11 mouse cellular contexts compared by ENCODE assay signal in genomic region chr2:167957539-167957938, GRCm38 (mm10). TPM values are rescaled to one million over a fixed set of nuclear protein-coding genes. Genes with fewer than 3 reads are reported as not detected.
DNase-seq lines count a peak whose midpoint lies in the region; ATAC-seq and TF ChIP-seq lines count a peak whose summit lies in the region.
"Had no signal": no experiment of that assay in that cellular context is flagged by ENCODE, and none has a peak within 500 bp of the region (broad histone marks: within the 10 kb centered on the region; RNA-seq: fewer than 3 reads in every experiment).

No protein-coding gene starts in this region.

- no peak overlapping the region for H3K27ac ChIP-seq in forebrain, postnatal 0 days (ENCODE audit: low read depth, low read length)
- no peak overlapping the region for H3K27ac ChIP-seq in forebrain, embryonic 12.5 days
- no peak overlapping the region for H3K27ac ChIP-seq in kidney, postnatal 0 days
- H3K27ac ChIP-seq: embryonic facial prominence, embryonic 12.5 days had no signal

- 93% methylated on average over 1 of the region's 1 CpGs for whole genome bisulfite sequencing in forebrain, postnatal 0 days
- WGBS in forebrain, embryonic 12.5 days: 100% methylated on average over 1 of the region's 1 CpGs
- 91% methylated on average over 1 of the region's 1 CpGs for WGBS in kidney, postnatal 0 days

- no peak overlapping the region for H3K4me2 ChIP-seq in forebrain, postnatal 0 days (ENCODE audit: low read depth)
- H3K4me2 ChIP-seq in forebrain, embryonic 12.5 days: no peak overlapping the region
- H3K4me2 ChIP-seq in kidney, postnatal 0 days (ENCODE audit: low read length): no peak overlapping the region
- H3K4me2 ChIP-seq: embryonic facial prominence, embryonic 12.5 days; lung, embryonic 15.5 days had no signal

- H3K36me3 ChIP-seq in forebrain, postnatal 0 days (ENCODE audit: insufficient read depth): peaks cover 7% of the 10 kb centered on the region; the same call in 1 of the 2 replicates
- no peaks in the 10 kb centered on the region for H3K36me3 ChIP-seq in forebrain, embryonic 12.5 days (replicated peaks)
- 0 out of 2 replicates have a peak, but pooled peaks cover 2% of the 10 kb centered on the region for H3K36me3 ChIP-seq in kidney, postnatal 0 days (ENCODE audit: insufficient read depth, low read length)
- H3K36me3 ChIP-seq: embryonic facial prominence, embryonic 12.5 days; lung, embryonic 15.5 days had no signal

- no peak for ATAC-seq in forebrain, postnatal 0 days
- no peak for ATAC-seq in forebrain, embryonic 12.5 days (ENCODE audit: low FRiP score)
- ATAC-seq in kidney, postnatal 0 days (replicated peaks; ENCODE audit: low FRiP score, low read depth): no peak
- peak; percentile 41; the same call in 1 of the 2 replicates for ATAC-seq in granulocyte monocyte progenitor cell, adult 5-6 weeks (replicated peaks; ENCODE audit: poor library complexity, severe bottlenecking)
- no peak for ATAC-seq in inflammation-experienced regulatory T-cells, adult 6 months

- H3K4me3 ChIP-seq in forebrain, postnatal 0 days (ENCODE audit: low read depth, low read length): no peak overlapping the region
- H3K4me3 ChIP-seq in forebrain, embryonic 12.5 days (replicated peaks): no peak overlapping the region
- H3K4me3 ChIP-seq in kidney, postnatal 0 days (replicated peaks; ENCODE audit: low read depth, low read length): no peak overlapping the region
- H3K4me3 ChIP-seq: embryonic facial prominence, embryonic 12.5 days; lung, embryonic 15.5 days had no signal

- no peaks in the 10 kb centered on the region for H3K27me3 ChIP-seq in forebrain, postnatal 0 days (ENCODE audit: insufficient read depth, low read length)
- no peaks in the 10 kb centered on the region for H3K27me3 ChIP-seq in forebrain, embryonic 12.5 days
- no peaks in the 10 kb centered on the region for H3K27me3 ChIP-seq in kidney, postnatal 0 days (ENCODE audit: insufficient read depth, low read length)
- H3K27me3 ChIP-seq: embryonic facial prominence, embryonic 12.5 days; lung, embryonic 15.5 days had no signal

- H3K9ac ChIP-seq in forebrain, postnatal 0 days: no peak overlapping the region
- no peak overlapping the region for H3K9ac ChIP-seq in forebrain, embryonic 12.5 days
- no peak overlapping the region for H3K9ac ChIP-seq in kidney, postnatal 0 days (ENCODE audit: low read depth, low read length)
- H3K9ac ChIP-seq: embryonic facial prominence, embryonic 12.5 days; lung, embryonic 15.5 days had no signal

- no peak for DNase-seq in forebrain, postnatal 0 days
- no peak for DNase-seq in kidney, postnatal 0 days (ENCODE audit: low spot score)
- no peak for DNase-seq in kidney, postnatal 4 days
- peak; percentile 66 for DNase-seq in 416B (ENCODE audit: low read depth)
- no peak for DNase-seq in layer of hippocampus, postnatal 36 days
- DNase-seq: thymus, adult 18-20 months had no signal

- no peaks in the 10 kb centered on the region for H3K4me1 ChIP-seq in forebrain, postnatal 0 days (ENCODE audit: insufficient read depth)
- peaks cover 6% of the 10 kb centered on the region; the same call in 1 of the 2 replicates for H3K4me1 ChIP-seq in forebrain, embryonic 12.5 days
- H3K4me1 ChIP-seq in kidney, postnatal 0 days (replicated peaks; ENCODE audit: insufficient read depth, low read length): peaks cover 5% of the 10 kb centered on the region

- H3K9me3 ChIP-seq in forebrain, postnatal 0 days (ENCODE audit: low read length): no peaks in the 10 kb centered on the region
- H3K9me3 ChIP-seq in forebrain, embryonic 12.5 days: no peaks in the 10 kb centered on the region
- no peaks in the 10 kb centered on the region for H3K9me3 ChIP-seq in kidney, postnatal 0 days (replicated peaks; ENCODE audit: low read length)
- H3K9me3 ChIP-seq: embryonic facial prominence, embryonic 12.5 days; lung, embryonic 15.5 days had no signal

- 0 out of 2 replicates have a peak, but pooled peaks have one; percentile 14 for TF ChIP-seq CTCF in forebrain, postnatal 0 days (IDR thresholded peaks at IDR 0.05; ENCODE audit: low read depth)
- peak; percentile 47 for TF ChIP-seq CTCF in kidney, postnatal 0 days (IDR thresholded peaks at IDR 0.05; ENCODE audit: low read depth)

RNA-seq across cellular contexts. Expression of gene Ptpn1, which starts 25.7 kb away (rescaled TPM):
- total RNA-seq in forebrain, postnatal 0 days (2014; rRNA removed): 34.8 and 47.0 TPM in 2 replicates
- polyA plus RNA-seq in forebrain, postnatal 0 days (2015; fragmentation: Nextera tagmentation; extraction: Ambion mirVana): 70.6 and 75.4 TPM in 2 replicates
- 94.1 and 104 TPM in 2 replicates for polyA plus RNA-seq in forebrain, embryonic 12.5 days (2016; fragmentation: Nextera tagmentation; extraction: Ambion mirVana)
- 54.2 and 65.2 TPM in 2 replicates for polyA plus RNA-seq in kidney, postnatal 0 days (2015; fragmentation: Nextera tagmentation; extraction: Ambion mirVana)
- total RNA-seq in granulocyte monocyte progenitor cell, adult 5-6 weeks (2014; fragmentation: Nextera tagmentation): 20.9 and 31.6 TPM in 2 replicates
- total RNA-seq in granulocyte monocyte progenitor cell, adult 5-6 weeks (2017): 28.7 and 37.3 TPM in 2 replicates
- 100 to 1,000 TPM; 121 to 180 (median 127) TPM for polyA plus RNA-seq in inflammation-experienced regulatory T-cells, adult 6 months (2017; shearing (Covaris generic))
- total RNA-seq in layer of hippocampus, postnatal 36 days (2021): 10 to 100 TPM; 62.6 to 63.3 TPM

RNA-seq across cellular contexts. Expression of gene Ripor3, which starts 52.9 kb away (rescaled TPM):
- 0.29 and 0.69 TPM in 2 replicates for total RNA-seq in forebrain, postnatal 0 days (2014; rRNA removed)
- polyA plus RNA-seq in forebrain, postnatal 0 days (2015; fragmentation: Nextera tagmentation; extraction: Ambion mirVana): 0.19 and 0.39 TPM in 2 replicates
- polyA plus RNA-seq in forebrain, embryonic 12.5 days (2016; fragmentation: Nextera tagmentation; extraction: Ambion mirVana): 0.24 and 0.82 TPM in 2 replicates
- 2.3 and 2.8 TPM in 2 replicates for polyA plus RNA-seq in kidney, postnatal 0 days (2015; fragmentation: Nextera tagmentation; extraction: Ambion mirVana)
- total RNA-seq in granulocyte monocyte progenitor cell, adult 5-6 weeks (2014; fragmentation: Nextera tagmentation): not detected in 2 replicates
- total RNA-seq in granulocyte monocyte progenitor cell, adult 5-6 weeks (2017): not detected in 2 replicates
- under 1 TPM; 0.16 to 0.49 (median 0.33) TPM for polyA plus RNA-seq in inflammation-experienced regulatory T-cells, adult 6 months (2017; shearing (Covaris generic))
- under 1 TPM; 0.10 to 0.28 TPM for total RNA-seq in layer of hippocampus, postnatal 36 days (2021)
